Mouse (Mus musculus) ES-E14 (cell line): Measurements from ENCODE around the gene St6galnac6. TPM values are rescaled to one million over a fixed set of nuclear protein-coding genes. Genes with fewer than 3 reads are reported as not detected.

ENCODE experiments used
- DNase-seq: peaks from one replicate; pipeline ENCODE4 v3.0.0-alpha.2; 2013; ENCODE audit warnings: low read depth, low spot score
- H3K27ac ChIP-seq: 2 replicates; pipeline ENCODE4 v1.5.1; 2012; ENCODE audit warnings: low read depth, mild to moderate bottlenecking, low read length, moderate library complexity, mixed read lengths; ENCODE audit not compliant: poor library complexity, insufficient read depth, severe bottlenecking
- H3K36me3 ChIP-seq: 2 replicates; pipeline ENCODE4 v1.6.1; 2012; ENCODE audit warnings: mild to moderate bottlenecking, low read length, moderate library complexity, mixed read lengths; ENCODE audit not compliant: control insufficient read depth, poor library complexity, insufficient read depth, severe bottlenecking
- H3K4me1 ChIP-seq, 2 experiments: fragments of 150-350 bp in 1 of 2; sonication (generic) in 1 of 2; 2 replicates each; pipeline ENCODE4 v1.6.1; 2012; ENCODE audit warnings: low read length in 2 of 2, mild to moderate bottlenecking in 1 of 2, mixed read lengths in 1 of 2; ENCODE audit not compliant: control insufficient read depth in 2 of 2, insufficient read depth in 2 of 2, poor library complexity in 1 of 2
- H3K4me3 ChIP-seq, 2 experiments: fragments of 150-350 bp in 1 of 2; sonication (generic) in 1 of 2; 2 replicates each; pipeline ENCODE4 v1.5.1; 2012; ENCODE audit warnings: low read length in 2 of 2, low read depth in 1 of 2, mild to moderate bottlenecking in 1 of 2, mixed read lengths in 1 of 2; ENCODE audit not compliant: insufficient read depth in 1 of 2, poor library complexity in 1 of 2, severe bottlenecking in 1 of 2
- H3K9ac ChIP-seq: 2 replicates; pipeline ENCODE4 v1.6.1; 2012; ENCODE audit warnings: low read depth, mild to moderate bottlenecking, low read length, mixed read lengths; ENCODE audit not compliant: poor library complexity, insufficient read depth, severe bottlenecking
- H3K9me3 ChIP-seq: fragments of 150-350 bp; sonication (generic); 2 replicates; pipeline ENCODE4 v1.6.1; 2012; ENCODE audit warnings: low read depth, mild to moderate bottlenecking, low read length; ENCODE audit not compliant: control insufficient read depth, insufficient read depth
- CHD2 ChIP-seq: IDR thresholded peaks from 2 replicates; pipeline ENCODE4 v1.6.1; 2014; ENCODE audit warnings: mild to moderate bottlenecking, low read depth, low read length, inconsistent platforms
- HCFC1 ChIP-seq: IDR thresholded peaks from 2 replicates; pipeline ENCODE4 v1.6.1; 2012; ENCODE audit warnings: low read length, inconsistent platforms, borderline replicate concordance; ENCODE audit not compliant: insufficient read depth
- MAFK ChIP-seq: IDR thresholded peaks from 2 replicates; pipeline ENCODE4 v1.6.1; 2014; ENCODE audit warnings: mild to moderate bottlenecking, low read depth, low read length, inconsistent platforms; ENCODE audit not compliant: insufficient read depth
- ZC3H11A ChIP-seq: IDR thresholded peaks from 2 replicates; pipeline ENCODE4 v1.6.1; 2012; ENCODE audit warnings: low read depth, mild to moderate bottlenecking, inconsistent platforms, low read length, borderline replicate concordance
- ZNF384 ChIP-seq: IDR thresholded peaks from 2 replicates; pipeline ENCODE4 v1.6.1; 2012; ENCODE audit warnings: low read depth, low read length, inconsistent platforms
- in situ Hi-C, 2 experiments: fragments of 600-800 bp; cut with MboI; formaldehyde crosslinking; loops; one replicate each; pipeline ENCODE4 v1.15.1; 2025; ENCODE audit warnings: low sequenced_read_pairs in 2 of 2, inconsistent platforms in 1 of 2; ENCODE audit not compliant: unreplicated experiment in 2 of 2
- total RNA-seq: library from RNA; depleted of rRNA; stranded (reverse); fragments of 300-350 nt; gene quantifications from 2 replicates; pipeline ENCODE4 v1.2.3, GENCODE M21; 2012

Gene St6galnac6
- total RNA-seq, 1 experiment, result 18.0 TPM

- no peaks in the 10 kb centered on the region for H3K9me3 ChIP-seq
- TF ChIP-seq HCFC1 (no peak), MAFK (no peak), ZNF384 (no peak), CHD2 (no peak), ZC3H11A (no peak)
- peaks cover 0 to 27% of the 10 kb centered on the region in 2 experiments; a peak in 3 of 4 replicates for H3K4me1 ChIP-seq
- H3K9ac ChIP-seq, result no peak overlapping the region
- H3K27ac ChIP-seq, result no peak overlapping the region
- H3K36me3 ChIP-seq, result peaks cover 10% of the 10 kb centered on the region; the same call in 1 of the 2 replicates
- in situ Hi-C loops, result no loop called here
- no peak overlapping the region for H3K4me3 ChIP-seq
- no peak for DNase-seq
These were observed 59.4 kb downstream of the St6galnac6 start for GRCm38 (mm10) chr2:32658873-32659272.

- in situ Hi-C loops, result no loop called here
- H3K4me1 ChIP-seq, result peaks cover 0 to 14% of the 10 kb centered on the region in 2 experiments; a peak in 2 of 4 replicates
- H3K36me3 ChIP-seq, result peaks cover 6% of the 10 kb centered on the region; the same call in 1 of the 2 replicates
- DNase-seq, result no peak
- H3K4me3 ChIP-seq, result 0 out of 4 replicates have a peak overlapping the region, but pooled peaks of 1 of the 2 experiments have one; percentile 21
- no peak overlapping the region for H3K27ac ChIP-seq
- peak overlapping the region; percentile 41 for H3K9ac ChIP-seq
- TF ChIP-seq MAFK (no peak), ZNF384 (no peak), CHD2 (no peak), ZC3H11A (no peak), HCFC1 (no peak)
- no peaks in the 10 kb centered on the region for H3K9me3 ChIP-seq
These were observed 62.1 kb downstream of the St6galnac6 start for GRCm38 (mm10) chr2:32661509-32662107.

- Histone ChIP-seq H3K36me3 (peaks cover 5% of the 10 kb centered on the region; the same call in 1 of the 2 replicates), H3K9me3 (no peaks in the 10 kb centered on the region), H3K4me1 (peaks cover 0 to 14% of the 10 kb centered on the region in 2 experiments; a peak in 2 of 4 replicates), H3K27ac (peak overlapping the region; percentile 41), H3K9ac (peak overlapping the region; percentile 41; the same call in 1 of the 2 replicates), H3K4me3 (no peak overlapping the region)
- no peak for TF ChIP-seq HCFC1
- TF ChIP-seq MAFK, result no peak
- no peak for TF ChIP-seq ZC3H11A
- TF ChIP-seq CHD2, result no peak
- no peak for TF ChIP-seq ZNF384
- in situ Hi-C loops, result no loop called here
- no peak for DNase-seq
These were observed 62.8 kb downstream of the St6galnac6 start for GRCm38 (mm10) chr2:32662291-32662690.

GRCm38 (mm10) chr2:32665345-32665744 lies 65.8 kb downstream of the St6galnac6 start:
- Histone ChIP-seq H3K9me3 (no peaks in the 10 kb centered on the region), H3K27ac (peak overlapping the region; percentile 6; the same call in 1 of the 2 replicates), H3K4me3 (no peak overlapping the region), H3K36me3 (no peaks in the 10 kb centered on the region; the same call in 1 of the 2 replicates), H3K4me1 (peaks cover 0 to 14% of the 10 kb centered on the region in 2 experiments; a peak in 2 of 4 replicates), H3K9ac (no peak overlapping the region)
- DNase-seq, result no peak
- TF ChIP-seq ZNF384, result no peak
- no peak for TF ChIP-seq CHD2
- no peak for TF ChIP-seq HCFC1
- TF ChIP-seq ZC3H11A, result no peak
- TF ChIP-seq MAFK, result no peak
- in situ Hi-C loops, result no loop called here
